Mouse (Mus musculus) heart, postnatal 0 days (tissue): ENCODE measurements around the gene Gm9887. TPM values are rescaled to one million over a fixed set of nuclear protein-coding genes. Genes with fewer than 3 reads are reported as not detected.
"Not testable (repeated sequence)": the region's sequence is repeated elsewhere in the genome, so short reads cannot be mapped to it uniquely, and the experiment has no call there.

Experiments used
- ATAC-seq: fragments of 200-750 bp; cut with Nextera tagmentation; 2 replicates; pipeline ENCODE4 v1.8.0; 2017; ENCODE audit warnings: low read depth, moderate number of reproducible peaks, moderate library complexity; ENCODE audit not compliant: insufficient read depth
- DNase-seq: peaks from one replicate; pipeline ENCODE4 v3.0.0-alpha.2; 2016; ENCODE audit warnings: low spot score
- H3K27ac ChIP-seq: fragments of 300-500 bp; sonication (generic); 2 replicates; pipeline ENCODE4 v1.5.1; 2014; ENCODE audit warnings: low read depth, mild to moderate bottlenecking
- H3K27me3 ChIP-seq: fragments of 300-500 bp; sonication (generic); 2 replicates; pipeline ENCODE4 v1.6.1; 2014; ENCODE audit warnings: low read length, mixed read lengths; ENCODE audit not compliant: control insufficient read depth, insufficient read depth
- H3K36me3 ChIP-seq: fragments of 300-500 bp; sonication (generic); replicated peaks from 2 replicates; pipeline ENCODE4 v1.6.1; 2014; ENCODE audit warnings: low read length, mixed read lengths; ENCODE audit not compliant: control insufficient read depth, insufficient read depth
- H3K4me1 ChIP-seq: fragments of 300-500 bp; sonication (generic); 2 replicates; pipeline ENCODE4 v1.6.1; 2014; ENCODE audit warnings: antibody characterized with exemption; ENCODE audit not compliant: control insufficient read depth, insufficient read depth
- H3K4me2 ChIP-seq: fragments of 300-500 bp; sonication (generic); 2 replicates; pipeline ENCODE4 v1.6.1; 2014; ENCODE audit warnings: low read depth, mild to moderate bottlenecking, low read length, moderate library complexity
- H3K4me3 ChIP-seq: fragments of 300-500 bp; sonication (generic); 2 replicates; pipeline ENCODE4 v1.5.1; 2014; ENCODE audit warnings: low read depth, low read length
- H3K9ac ChIP-seq: fragments of 300-500 bp; sonication (generic); replicated peaks from 2 replicates; pipeline ENCODE4 v1.6.1; 2014; ENCODE audit warnings: low read depth, low read length, mixed read lengths
- H3K9me3 ChIP-seq: fragments of 300-500 bp; sonication (generic); replicated peaks from 2 replicates; pipeline ENCODE4 v1.6.1; 2016; ENCODE audit warnings: low read length; ENCODE audit not compliant: control insufficient read depth
- CTCF ChIP-seq: IDR thresholded peaks from 2 replicates; pipeline ENCODE4 v1.5.1; 2016; ENCODE audit warnings: antibody characterized with exemption, control low read depth, low read depth
- EP300 ChIP-seq: IDR thresholded peaks from 2 replicates; pipeline ENCODE4 v1.6.1; 2016; ENCODE audit warnings: antibody characterized with exemption, low read depth
- WGBS: fragments of 180-500 bp; shearing (Covaris S2); extraction: QIAGEN DNeasy Blood & Tissue Kit; methylation state at CpG from one replicate; pipeline ENCODE4 v1.1.7; 2014; 5-methylcytosine and 5-hydroxymethylcytosine counted together
- polyA plus RNA-seq: library from polyadenylated mRNA; unstranded; fragments of >200 nt; fragmentation: Nextera tagmentation; extraction: Ambion mirVana; gene quantifications from 2 replicates; pipeline ENCODE4 v1.2.1, GENCODE M21; 2015
- total RNA-seq: library from RNA; depleted of rRNA; stranded (reverse); fragments of >200 nt; gene quantifications from 2 replicates; pipeline ENCODE4 v1.2.3, GENCODE M21; 2014; ENCODE audit warnings: low replicate concordance

Gene Gm9887
- total and polyA plus RNA-seq, 2 experiments from 2014 or later, result 1.9 TPM; not detected in 1

- DNase-seq (no peak), ATAC-seq (no peak)
- Histone ChIP-seq H3K27me3 (no peaks in the 10 kb centered on the region), H3K36me3 (no peaks in the 10 kb centered on the region), H3K9me3 (no peaks in the 10 kb centered on the region), H3K9ac (no peak overlapping the region; the same call in 1 of the 2 replicates), H3K27ac (peak overlapping the region; percentile 91), H3K4me3 (no peak overlapping the region), H3K4me1 (peaks cover 13% of the 10 kb centered on the region), H3K4me2 (peak overlapping the region; percentile 84)
- TF ChIP-seq CTCF, result no peak
- no peak for TF ChIP-seq EP300
- 30% methylated on average over 4 of the region's 4 CpGs for WGBS
Observed at GRCm38 (mm10) chr12:69362388-69362787, 9.9 kb downstream of the Gm9887 start.

GRCm38 (mm10) chr12:69361919-69362318 lies 10.3 kb downstream of the Gm9887 start:
- Histone ChIP-seq H3K4me2 (peak overlapping the region; percentile 84), H3K27ac (peak overlapping the region; percentile 91), H3K4me1 (peaks cover 13% of the 10 kb centered on the region), H3K9me3 (no peaks in the 10 kb centered on the region), H3K27me3 (no peaks in the 10 kb centered on the region), H3K9ac (peak overlapping the region; percentile 60), H3K36me3 (no peaks in the 10 kb centered on the region), H3K4me3 (peak overlapping the region; percentile 60)
- DNase-seq, result peak; percentile 29
- TF ChIP-seq EP300, result no peak
- no peak for TF ChIP-seq CTCF
- 6% methylated on average over 10 of the region's 10 CpGs for WGBS
- ATAC-seq, result no peak

GRCm38 (mm10) chr12:69360997-69361899 lies 11.0 kb downstream of the Gm9887 start:
- H3K9ac ChIP-seq, result peak overlapping the region; percentile 60
- H3K36me3 ChIP-seq, H3K27me3 ChIP-seq, H3K9me3 ChIP-seq: not testable (repeated sequence)
- peak; percentile 60; the same call in 1 of the 2 replicates for TF ChIP-seq EP300
- H3K4me3 ChIP-seq, result peak overlapping the region; percentile 60
- H3K4me2 ChIP-seq, result peak overlapping the region; percentile 84
- peak; percentile 96 for DNase-seq
- peak overlapping the region; percentile 91 for H3K27ac ChIP-seq
- ATAC-seq, result peak; percentile 93
- H3K4me1 ChIP-seq, result peaks cover 13% of the 10 kb centered on the region
- WGBS, result under 1% methylated on average over 36 of the region's 50 CpGs

- Histone ChIP-seq H3K4me1 (peaks cover 13% of the 10 kb centered on the region), H3K9me3 (no peaks in the 10 kb centered on the region), H3K4me2 (no peak overlapping the region), H3K36me3 (no peaks in the 10 kb centered on the region), H3K4me3 (no peak overlapping the region), H3K27ac (no peak overlapping the region), H3K27me3 (no peaks in the 10 kb centered on the region), H3K9ac (no peak overlapping the region)
- DNase-seq (peak; percentile 83), ATAC-seq (peak; percentile 8; the same call in 1 of the 2 replicates)
- 14% methylated on average over 5 of the region's 5 CpGs for WGBS
- TF ChIP-seq EP300 (no peak), CTCF (peak; percentile 91)
Observed at GRCm38 (mm10) chr12:69360655-69360996, 11.6 kb downstream of the Gm9887 start.

GRCm38 (mm10) chr12:69357300-69357646 lies 15.0 kb downstream of the Gm9887 start:
- peak overlapping the region; percentile 97 for H3K4me3 ChIP-seq
- no peaks in the 10 kb centered on the region for H3K27me3 ChIP-seq
- 5% methylated on average over 13 of the region's 13 CpGs for WGBS
- H3K9ac ChIP-seq, result peak overlapping the region; percentile 99
- peaks cover 2% of the 10 kb centered on the region for H3K4me1 ChIP-seq
- peaks cover 26% of the 10 kb centered on the region for H3K36me3 ChIP-seq
- H3K9me3 ChIP-seq, result no peaks in the 10 kb centered on the region
- DNase-seq (no peak), ATAC-seq (no peak)
- peak overlapping the region; percentile 76 for H3K27ac ChIP-seq
- TF ChIP-seq CTCF (no peak), EP300 (no peak)
- H3K4me2 ChIP-seq, result peak overlapping the region; percentile 94
